Mouse (Mus musculus) layer of hippocampus, adult 18-20 months (tissue): ENCODE data around the gene Cnr2. TPM values are rescaled to one million over a fixed set of nuclear protein-coding genes. Genes with fewer than 3 reads are reported as not detected.

Source experiments
- DNase-seq, 2 experiments: peaks; one replicate each; pipeline ENCODE4 v3.0.0; 2022; ENCODE audit warnings: low spot score in 2 of 2
- total RNA-seq, 2 experiments: library from RNA; stranded (reverse); gene quantifications; 2 replicates each; pipeline ENCODE4 v1.2.3; 2021

The Cnr2 gene
- total RNA-seq, 2 experiments from 2014 or later: 0.08 TPM; not detected in 1

GRCm38 (mm10) chr4:135875991-135876582 lies 19.1 kb upstream of the Cnr2 start:
- no peak for DNase-seq

GRCm38 (mm10) chr4:135876583-135877020 lies 18.6 kb upstream of the Cnr2 start:
- DNase-seq: peak; percentile 61 to 73

- peak in 1 of 2 experiments; percentile 51 for DNase-seq
These were observed 17.5 kb upstream of the Cnr2 start for GRCm38 (mm10) chr4:135877742-135878141.

- no peak for DNase-seq
These were observed 16.2 kb upstream of the Cnr2 start for GRCm38 (mm10) chr4:135879021-135879420.

GRCm38 (mm10) chr4:135880018-135880417 lies 15.2 kb upstream of the Cnr2 start:
- no peak for DNase-seq

- no peak for DNase-seq
These were observed 14.6 kb upstream of the Cnr2 start for GRCm38 (mm10) chr4:135880576-135880975.

- DNase-seq: no peak
These were observed 13.2 kb upstream of the Cnr2 start for GRCm38 (mm10) chr4:135882023-135882422.

GRCm38 (mm10) chr4:135883401-135883851 lies 11.8 kb upstream of the Cnr2 start:
- DNase-seq: no peak

GRCm38 (mm10) chr4:135883881-135884516 lies 11.2 kb upstream of the Cnr2 start:
- DNase-seq: no peak

GRCm38 (mm10) chr4:135884531-135884930 lies 10.7 kb upstream of the Cnr2 start:
- no peak for DNase-seq

- no peak for DNase-seq
These were observed 9.5 kb upstream of the Cnr2 start for GRCm38 (mm10) chr4:135885676-135886075.

GRCm38 (mm10) chr4:135886184-135886583 lies 9.0 kb upstream of the Cnr2 start:
- DNase-seq: no peak

- no peak for DNase-seq
These were observed 6.6 kb upstream of the Cnr2 start for GRCm38 (mm10) chr4:135888448-135889057.

- DNase-seq: no peak
These were observed 5.9 kb upstream of the Cnr2 start for GRCm38 (mm10) chr4:135889146-135889883.

GRCm38 (mm10) chr4:135889884-135890283 lies 5.3 kb upstream of the Cnr2 start:
- DNase-seq: peak; percentile 46 to 78

GRCm38 (mm10) chr4:135891539-135891938 lies 3.7 kb upstream of the Cnr2 start:
- DNase-seq: no peak

- no peak for DNase-seq
These were observed 2.3 kb upstream of the Cnr2 start for GRCm38 (mm10) chr4:135892884-135893283.

- no peak for DNase-seq
These were observed 963 bp downstream of the Cnr2 start for GRCm38 (mm10) chr4:135896157-135896556.

- no peak for DNase-seq
These were observed 3.3 kb downstream of the Cnr2 start for GRCm38 (mm10) chr4:135898380-135899049.

- DNase-seq: no peak
These were observed 3.9 kb downstream of the Cnr2 start for GRCm38 (mm10) chr4:135899050-135899448.

- DNase-seq: no peak
These were observed 4.8 kb downstream of the Cnr2 start for GRCm38 (mm10) chr4:135900008-135900407.
